Mouse (Mus musculus) heart, adult 11 months (tissue): ENCODE results near the gene Lpp.

ENCODE experiments used
- DNase-seq: peaks from one replicate; pipeline ENCODE4 v3.0.0; 2022

The Lpp gene

DNA sequence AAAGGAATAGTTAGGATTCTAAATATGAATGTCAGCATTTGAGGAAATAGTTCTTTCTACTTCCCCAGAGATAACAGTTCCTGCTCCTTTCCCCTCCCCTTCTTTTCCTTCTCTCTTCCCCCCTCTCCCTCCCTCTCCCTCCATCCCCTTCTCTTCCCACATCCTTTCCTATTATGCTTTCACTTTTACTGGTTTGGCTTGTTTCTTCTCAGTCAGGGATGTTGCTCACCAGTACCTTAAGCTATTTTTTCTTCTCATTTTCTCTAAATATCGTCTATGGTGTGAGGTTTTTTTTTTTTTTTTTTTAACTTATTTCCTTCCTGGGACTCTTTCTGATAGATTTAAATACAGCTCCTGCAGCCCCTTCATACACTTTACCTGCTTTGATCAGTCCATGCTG is 339.4 kb downstream of the Lpp start:
- peak; percentile 27 for DNase-seq

DNA sequence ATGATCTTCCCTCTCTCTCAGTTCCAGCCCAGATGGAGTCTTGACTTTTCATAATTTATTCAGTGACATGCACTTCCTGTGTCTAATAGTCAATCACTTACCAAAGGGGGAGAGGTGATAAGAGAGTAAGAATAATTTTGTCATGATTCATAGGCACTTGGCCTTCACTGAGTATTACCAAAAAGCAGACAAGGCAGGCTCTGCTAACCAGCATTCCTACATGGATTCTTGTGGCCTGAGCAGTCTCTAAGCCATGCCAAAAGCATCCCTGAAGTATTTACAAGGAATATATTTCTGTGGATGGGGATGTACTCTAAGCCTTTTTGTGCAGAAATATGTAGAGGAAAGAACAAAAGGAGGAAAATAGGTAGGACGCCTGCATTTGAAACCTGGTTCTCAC is 340.0 kb downstream of the Lpp start:
- DNase-seq: no peak

DNA sequence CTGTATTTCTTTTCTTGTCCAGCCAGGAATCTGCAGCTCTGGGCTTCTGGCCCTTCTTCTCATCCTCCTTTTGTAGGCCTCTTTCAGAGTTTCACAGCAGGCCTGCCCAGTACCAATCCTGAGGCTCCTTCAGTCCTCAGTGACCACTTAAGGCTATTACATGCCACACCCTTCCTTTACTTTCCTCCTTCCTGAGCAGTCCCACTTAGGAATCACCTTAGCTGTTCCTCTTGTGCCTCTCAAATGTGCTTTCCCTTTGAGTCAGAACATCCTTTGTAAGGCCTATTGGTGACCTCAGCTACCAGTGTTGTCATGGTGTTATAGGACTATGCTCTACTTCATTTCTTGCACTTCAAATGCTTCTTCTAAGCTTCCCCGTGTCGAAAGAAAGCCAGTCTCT is 342.4 kb downstream of the Lpp start:
- DNase-seq: no peak

DNA sequence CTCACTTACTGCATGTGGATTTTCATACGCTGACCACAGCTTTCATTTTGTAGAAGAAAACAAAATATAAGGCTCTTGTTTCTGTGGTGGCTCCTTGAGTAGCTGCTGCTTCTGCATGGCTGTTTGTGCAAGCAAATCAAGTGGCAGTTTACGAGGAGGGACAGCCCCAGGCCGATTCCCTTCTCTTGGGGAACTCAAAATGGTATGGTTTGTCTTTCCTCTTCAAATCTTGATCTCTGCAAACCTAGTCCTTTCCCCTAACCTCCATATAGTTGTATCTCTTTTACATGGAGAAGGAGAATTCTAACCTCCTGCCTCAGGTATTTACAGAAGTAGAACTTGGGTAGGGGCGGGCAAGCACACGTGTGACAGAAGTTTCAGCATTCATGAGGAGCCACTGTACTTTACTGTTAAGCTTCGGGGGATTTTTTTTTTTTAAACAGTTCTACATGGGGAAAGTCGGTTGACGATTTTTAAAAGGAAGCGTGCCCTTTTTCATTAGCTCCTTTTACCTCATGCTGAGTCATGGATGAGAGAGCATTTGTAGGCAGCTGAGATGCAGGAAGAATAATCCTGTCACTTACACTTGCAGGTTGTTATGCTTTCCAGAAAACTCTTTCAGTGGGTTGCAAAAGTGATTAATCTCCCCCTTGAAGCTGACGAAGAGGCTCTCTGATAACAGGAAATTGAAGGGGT is 344.2 kb downstream of the Lpp start:
- no peak for DNase-seq

DNA sequence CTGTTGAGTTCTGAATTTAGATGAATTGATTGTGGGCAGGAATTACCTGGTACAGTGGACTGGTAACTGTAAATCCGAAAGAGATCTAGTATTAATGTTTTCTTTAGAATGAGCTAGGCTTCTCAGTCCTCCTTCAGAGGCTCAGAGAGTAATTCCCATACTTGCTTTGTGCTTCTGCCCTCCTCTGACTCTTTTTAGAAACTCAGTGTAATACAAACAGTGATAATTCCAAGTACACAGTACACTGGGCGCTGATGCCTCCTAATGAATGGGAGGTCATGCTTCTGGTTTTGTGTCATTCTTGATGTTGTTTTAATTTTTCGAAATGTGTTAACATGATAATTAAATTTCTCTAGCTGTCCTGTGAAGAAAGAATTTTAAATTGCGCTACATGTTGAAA is 347.4 kb downstream of the Lpp start:
- no peak for DNase-seq

DNA sequence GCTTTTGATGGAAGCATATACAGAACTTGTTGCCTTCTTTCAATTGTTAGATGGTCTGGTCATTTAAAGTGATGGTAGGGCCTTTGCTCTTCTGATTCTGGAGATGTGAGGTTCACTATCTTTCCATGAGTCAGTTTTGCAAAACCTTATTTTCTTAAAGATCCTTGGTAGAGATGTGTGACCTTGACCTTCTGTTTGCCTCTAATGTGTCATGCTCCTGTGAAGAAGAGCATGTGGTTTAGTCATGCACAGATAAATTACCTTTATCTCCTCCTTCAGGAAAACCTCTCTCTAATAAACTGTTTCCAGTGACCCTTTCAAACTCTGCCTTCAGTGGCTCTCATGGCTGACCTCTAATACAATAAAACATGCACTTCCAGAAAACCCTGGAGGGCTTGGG is 356.5 kb downstream of the Lpp start:
- no peak for DNase-seq

DNA sequence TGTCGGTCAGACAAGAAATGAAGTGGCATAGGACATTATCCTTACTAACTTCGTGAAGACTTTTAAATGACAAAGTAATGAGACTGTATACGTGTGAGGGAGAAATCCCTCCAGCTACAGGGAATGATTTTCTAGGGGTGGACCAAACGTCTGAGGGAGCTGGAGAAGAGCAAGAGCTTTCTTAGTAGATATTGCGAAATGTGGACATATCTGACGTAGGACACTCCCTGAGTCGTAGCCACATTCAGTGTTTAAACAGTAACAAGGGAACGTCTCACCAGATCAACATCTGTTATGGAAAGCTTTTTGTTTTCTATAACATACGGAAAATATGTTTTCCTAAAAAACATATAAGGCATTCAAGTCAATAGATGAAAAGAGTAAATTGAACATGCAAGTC is 362.8 kb downstream of the Lpp start:
- DNase-seq: no peak

DNA sequence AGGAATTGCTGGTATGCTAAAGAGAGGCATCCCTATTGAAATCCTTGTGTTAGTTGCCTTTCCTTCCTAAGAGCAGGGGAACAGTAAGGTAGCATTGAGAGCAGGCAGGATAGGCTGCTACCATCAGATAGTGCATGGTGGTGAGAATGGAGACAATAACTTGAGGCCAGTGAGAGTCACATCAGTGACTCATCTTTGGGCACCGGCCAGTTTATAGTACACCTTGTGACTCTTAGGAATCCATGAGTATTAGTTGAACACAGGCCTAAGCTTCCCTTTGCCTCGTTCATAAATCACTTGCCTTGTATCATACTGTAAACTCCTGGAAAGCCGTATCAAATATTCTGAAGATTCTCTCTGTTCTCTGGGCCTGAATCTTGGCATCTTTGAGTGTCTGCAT is 372.7 kb downstream of the Lpp start:
- DNase-seq: no peak

DNA sequence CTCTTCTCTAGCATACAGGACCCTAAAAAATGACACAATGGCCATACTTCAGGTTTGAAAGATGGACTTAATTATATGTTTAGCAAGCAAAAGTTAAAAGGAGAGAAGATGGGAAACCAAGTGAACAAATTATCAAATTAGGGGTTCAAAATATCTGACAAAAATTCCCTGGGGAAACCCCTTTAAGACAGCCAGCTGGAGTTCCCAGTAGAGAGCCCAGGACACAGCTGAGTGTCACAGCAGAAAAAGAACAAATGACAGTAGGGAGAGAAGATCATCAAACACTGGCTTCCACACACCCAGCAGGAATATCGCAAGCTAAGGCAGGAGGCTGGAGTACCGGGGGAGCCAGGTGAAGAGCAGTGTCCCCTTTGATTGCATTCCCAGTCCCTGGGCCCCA is 373.3 kb downstream of the Lpp start:
- no peak for DNase-seq

DNA sequence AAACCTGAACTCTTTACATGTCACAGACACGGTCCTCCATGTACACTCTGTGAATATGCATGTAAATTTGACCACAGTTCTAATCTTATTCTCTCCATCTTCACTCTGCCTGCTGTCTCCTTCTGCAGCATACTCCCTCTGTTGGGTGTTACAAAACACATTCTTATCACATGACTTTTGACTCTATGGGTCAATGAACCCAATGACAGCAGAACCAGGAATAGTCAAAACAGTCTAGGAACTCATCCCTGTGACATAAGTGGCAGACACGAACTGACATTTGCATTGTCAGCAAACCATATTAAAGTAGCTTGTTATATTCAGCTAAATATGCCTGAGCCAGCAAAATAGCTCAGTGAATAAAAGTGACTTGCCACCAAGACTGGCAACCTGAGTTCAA is 383.7 kb downstream of the Lpp start:
- DNase-seq: no peak

DNA sequence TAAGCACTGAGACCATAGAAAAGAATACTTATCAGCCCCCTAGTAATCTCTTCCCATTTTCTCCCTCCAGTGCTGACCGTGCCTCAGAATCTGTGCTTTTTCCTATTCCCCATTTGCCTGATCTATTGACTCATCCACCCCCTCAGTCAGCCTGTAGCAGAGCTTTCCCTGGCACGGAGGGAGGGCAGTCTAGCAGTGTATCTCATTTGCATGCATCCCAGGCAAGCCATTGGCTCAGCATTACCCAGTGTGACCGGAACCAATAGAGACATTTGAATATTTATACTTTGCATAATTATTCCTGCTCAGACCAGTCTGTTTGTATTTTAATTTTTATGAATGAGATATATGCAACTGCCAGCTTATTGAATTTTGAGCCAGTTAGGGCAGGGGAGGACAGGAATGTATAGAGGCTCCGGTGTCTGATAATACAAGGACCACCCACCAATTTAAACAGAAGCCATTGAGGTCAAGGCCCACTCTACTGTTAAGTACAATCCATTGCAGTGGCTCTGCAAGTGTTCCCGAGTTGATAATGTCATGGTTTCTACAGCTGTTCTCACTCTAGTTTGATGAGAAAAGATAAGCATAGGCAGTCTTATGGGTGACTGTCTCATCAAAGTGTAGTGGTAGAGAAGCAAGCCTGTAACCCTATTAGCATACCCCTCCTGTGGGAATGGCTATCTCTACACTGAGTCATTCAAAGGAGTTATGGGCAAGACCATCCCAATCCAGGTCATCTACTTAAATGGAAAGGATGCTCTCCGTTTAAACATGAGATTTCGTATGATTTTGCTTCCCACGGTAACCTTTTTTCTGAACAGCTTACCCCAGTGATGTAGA is 385.3 kb downstream of the Lpp start:
- no peak for DNase-seq

DNA sequence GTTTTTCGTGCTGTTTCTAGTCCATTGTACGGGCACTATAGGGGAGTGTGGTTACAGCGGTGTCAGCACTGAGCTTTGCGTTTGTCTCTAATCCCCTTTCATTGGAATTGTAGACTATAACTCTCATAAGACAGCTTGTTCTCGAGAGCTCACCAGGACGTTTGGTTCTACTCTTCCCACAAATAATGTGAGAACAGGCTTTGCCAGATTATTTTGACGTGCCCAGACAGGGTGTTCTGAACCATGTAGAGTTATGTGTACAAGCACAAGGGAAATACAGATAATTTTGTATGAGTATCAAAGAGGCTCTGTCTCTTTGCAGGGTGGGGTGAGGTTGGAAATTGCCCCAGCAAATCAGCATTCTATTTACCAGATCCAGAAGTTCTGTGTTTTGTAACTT is 387.2 kb downstream of the Lpp start:
- no peak for DNase-seq

DNA sequence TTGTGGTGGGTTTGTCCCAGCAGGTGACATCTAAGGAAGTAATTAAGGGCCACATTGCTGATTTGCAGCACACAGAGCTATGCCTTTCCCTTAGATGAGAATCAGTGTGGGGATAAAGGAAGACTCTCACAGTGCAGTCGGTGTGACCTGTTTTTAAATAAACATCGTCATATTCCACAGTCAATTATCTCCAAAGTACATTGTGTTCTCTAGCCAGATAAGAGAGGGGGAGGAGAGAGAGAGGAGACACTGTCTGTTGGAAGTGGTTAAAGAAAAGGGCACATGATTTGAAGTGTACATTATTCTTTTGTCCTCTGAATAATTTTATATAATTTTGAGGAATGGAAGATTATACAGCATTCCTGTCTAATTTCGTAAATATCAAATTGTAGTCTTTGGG is 388.6 kb downstream of the Lpp start:
- DNase-seq: no peak

DNA sequence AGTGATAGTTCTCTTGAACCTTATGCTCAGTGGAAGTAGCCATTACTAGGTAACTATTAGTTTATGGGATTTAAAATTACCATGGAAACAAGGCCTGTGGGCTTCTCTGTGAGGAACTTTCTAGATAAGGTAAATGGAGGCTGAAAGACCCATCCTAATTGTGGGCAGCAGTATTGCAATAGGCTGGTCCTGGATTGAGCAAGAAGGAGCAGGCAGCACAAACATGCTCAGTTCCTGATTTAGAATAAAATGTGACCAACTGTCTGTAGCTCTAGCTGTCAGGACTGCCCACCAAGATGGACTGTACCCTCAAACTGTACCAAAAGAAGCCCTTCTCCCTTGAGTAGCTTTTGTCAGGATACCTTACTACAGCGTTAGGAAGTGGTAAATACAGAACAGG is 392.3 kb downstream of the Lpp start:
- DNase-seq: no peak

DNA sequence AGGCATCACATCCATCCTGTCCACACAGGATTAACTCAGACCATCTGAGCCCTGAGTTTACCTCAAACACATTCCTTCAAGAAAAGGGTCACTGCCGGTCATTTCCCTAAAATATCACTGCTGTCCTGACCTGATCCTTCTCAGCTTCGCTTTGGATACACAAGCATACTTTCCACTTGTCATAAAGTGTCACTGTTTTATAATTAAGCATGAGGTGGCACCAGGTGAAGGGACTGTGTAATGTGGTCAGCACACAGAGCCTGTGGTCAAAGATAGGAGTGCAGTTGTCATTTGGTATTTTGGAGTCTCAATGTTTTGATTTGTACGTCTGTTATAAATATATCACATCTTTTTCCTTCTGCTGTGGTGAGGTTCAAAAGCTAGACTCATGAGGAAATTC is 395.7 kb downstream of the Lpp start:
- no peak for DNase-seq

DNA sequence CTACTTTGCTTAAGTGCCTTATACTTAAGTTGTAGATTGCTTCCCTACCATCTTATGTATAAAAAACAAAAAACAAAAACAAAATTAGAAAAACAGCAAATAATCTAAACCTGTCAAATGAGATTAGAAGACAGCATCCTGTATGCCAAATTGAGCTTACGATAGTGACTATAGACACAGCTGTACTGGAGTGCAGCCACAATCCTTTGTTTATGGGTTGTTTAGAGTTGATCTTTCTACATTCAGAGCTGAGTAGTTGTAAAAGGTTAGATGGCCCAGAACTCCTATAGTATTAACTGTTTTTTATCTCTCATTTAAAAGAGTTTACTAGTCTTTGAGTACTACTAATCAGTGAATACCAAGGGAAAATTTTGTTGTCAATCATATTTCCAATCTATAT is 398.1 kb downstream of the Lpp start:
- no peak for DNase-seq

DNA sequence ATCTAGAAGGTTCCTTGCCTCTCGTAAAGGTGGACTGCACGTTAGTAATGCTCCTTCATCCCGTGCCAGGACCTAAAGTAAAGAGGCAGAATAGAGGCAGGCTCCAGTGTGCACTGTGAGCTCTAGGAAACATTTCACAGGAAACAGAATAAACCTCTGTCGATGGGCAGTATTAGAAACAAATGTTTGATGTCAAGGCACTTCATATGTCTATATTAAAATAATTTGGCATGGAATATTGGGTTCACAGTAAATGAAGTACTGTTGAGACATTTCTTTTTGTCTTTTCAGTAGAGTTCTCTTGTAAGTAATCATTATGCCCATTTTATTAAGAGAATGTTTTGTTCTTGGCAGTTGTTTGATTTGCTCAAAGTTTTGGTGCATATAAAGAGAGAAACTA is 398.7 kb downstream of the Lpp start:
- DNase-seq: peak; percentile 50

DNA sequence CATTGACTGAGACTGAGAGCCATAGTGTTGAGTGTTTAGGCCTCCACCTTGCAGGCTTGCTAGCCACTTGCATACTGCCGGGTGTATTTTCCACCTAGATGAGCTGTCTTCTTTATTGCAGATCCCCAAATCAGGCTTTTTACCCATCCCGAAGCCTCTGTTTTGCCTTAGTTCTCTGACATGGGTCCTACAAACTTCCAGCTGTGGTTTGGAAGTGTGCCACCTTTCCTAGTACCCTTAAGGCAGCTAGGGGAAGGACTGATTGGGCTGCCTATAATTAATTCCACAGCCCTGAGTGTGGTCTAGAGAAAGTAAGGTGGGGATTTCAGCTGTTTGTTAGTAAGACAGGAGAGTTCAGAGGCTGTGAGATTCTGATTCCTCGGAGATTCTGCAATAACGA is 399.5 kb downstream of the Lpp start:
- DNase-seq: peak; percentile 69

DNA sequence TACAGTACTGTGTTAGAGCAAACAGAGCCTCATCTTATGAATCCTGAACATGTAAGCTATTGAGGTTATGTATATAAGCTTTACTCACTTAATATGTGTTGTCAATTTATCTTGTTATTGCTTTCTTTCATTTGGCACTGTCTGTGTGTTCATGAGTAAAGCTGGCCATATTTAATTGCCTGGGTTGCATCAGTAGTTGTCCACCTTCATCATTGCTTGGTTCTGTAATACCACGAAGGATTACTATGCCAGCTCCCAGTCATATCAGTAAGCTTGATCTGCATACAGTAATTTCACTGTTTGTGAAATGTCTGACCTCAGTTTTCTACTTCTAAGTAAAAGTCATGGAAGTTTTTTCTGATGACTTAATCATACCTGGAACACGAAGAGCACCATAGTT is 401.4 kb downstream of the Lpp start:
- DNase-seq: no peak

DNA sequence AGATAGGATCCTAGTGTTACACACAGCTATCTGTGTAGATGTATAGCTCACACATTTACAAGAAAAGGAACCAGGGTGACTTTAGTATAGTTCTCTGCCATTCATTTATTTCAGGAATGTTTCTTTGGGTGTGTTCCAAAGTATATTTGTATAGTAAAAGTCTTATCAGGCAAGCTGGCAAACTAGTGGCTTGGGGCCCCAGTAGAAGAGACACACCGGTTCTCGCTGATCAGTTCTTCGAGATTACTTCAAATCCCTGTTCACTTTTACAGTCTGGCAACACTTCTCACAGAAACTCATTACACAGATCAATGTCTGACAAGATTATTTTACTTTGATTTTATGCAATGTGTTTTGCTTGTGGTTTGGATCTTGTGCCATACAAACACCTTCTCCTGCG is 408.0 kb downstream of the Lpp start:
- peak; percentile 10 for DNase-seq

DNA sequence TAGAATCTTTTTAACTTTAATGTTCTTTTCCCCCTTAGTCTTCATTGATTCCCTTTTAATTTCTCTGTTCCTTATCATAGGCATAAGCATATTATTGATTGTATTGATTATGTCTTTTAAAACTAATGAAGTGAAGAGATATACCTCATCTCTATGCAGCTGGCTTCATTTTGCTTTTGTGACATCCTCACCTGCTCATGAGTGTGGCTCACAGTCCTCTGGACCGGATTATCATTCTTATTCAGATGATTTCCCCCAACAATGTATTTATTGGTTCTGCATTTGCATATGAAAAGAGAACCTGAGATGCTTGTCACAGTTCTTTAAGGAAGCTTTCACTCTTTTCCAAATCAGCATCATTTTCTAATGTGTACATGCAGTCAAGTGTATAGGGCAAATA is 408.5 kb downstream of the Lpp start:
- DNase-seq: no peak

DNA sequence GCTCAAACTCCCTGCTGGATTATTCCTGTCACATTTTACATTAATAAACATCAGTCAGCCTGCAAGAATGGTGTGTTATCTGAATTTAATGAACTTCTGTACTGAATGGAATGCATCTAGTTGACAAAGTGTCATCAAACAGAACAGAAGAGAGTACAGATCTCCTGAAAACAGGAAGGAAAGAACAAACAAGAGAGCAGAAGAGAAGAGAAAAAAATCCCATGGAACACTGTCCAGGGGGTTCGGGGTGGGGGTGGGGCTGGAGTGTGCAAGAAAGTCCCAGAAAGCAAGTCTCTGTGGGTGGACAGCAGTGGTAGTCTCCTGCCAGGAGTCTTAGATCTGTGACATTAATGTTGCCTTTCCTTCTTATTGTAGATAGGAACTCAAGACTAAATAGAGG is 412.8 kb downstream of the Lpp start:
- DNase-seq: no peak

DNA sequence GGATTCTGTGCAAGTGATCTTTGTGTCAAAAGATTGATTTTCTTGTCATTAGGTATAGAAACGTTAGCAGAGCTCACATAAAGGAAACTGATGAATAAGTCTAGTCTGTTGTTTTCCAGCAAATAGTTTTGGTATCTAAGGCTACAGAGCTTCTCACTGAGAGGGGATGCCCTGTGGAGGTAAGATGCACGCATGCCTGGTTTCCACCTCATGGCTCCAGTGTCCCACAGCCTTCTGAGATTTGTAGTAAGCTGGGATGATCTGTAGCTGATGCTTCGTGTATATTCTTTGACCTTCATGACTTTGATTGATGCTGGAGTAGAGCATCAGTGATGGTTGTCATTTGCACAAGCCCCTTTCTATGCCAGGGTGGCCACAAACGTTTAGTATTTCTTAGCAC is 414.3 kb downstream of the Lpp start:
- peak; percentile 79 for DNase-seq

DNA sequence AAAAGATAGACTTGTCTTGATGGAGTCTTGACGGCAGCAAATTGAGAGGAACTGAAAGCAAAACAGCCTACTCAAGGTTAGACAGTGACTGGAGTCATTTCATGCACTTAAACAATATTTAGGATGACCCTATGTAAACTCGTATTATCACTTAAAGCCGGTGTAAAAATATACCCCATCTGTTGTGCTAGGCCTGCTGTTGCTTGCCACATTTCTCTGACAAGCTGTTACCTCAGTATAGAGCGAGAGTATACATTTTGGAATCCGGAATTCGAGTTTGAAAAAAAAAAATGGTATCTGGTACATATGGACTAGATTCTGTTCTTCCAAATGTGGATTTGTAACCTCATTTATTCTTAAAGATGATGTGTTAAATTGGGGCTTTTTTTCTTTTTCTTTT is 416.5 kb downstream of the Lpp start:
- peak; percentile 18 for DNase-seq

DNA sequence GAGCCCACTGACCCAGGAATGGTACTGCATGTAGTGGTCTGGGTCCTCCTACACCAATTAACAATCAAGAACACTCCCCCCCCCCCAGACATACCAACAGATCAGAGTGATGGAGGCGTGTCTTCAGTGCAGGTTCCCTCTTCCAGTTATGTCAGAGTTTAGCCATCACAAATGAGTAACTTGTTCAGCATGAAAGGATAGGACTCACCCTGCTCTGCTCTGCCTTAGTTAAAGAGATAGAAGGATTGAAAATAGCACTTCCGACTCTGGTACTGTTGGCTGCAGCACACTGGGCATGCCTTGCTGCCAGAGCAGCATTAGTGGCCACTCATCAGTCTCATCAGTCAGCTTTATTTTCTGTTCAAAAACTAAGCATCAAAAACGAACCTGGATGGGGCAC is 423.3 kb downstream of the Lpp start:
- DNase-seq: peak; percentile 42
